Mouse (Mus musculus) layer of hippocampus, adult 11-12 months (tissue): ENCODE results near the gene Phf21b.
"Not testable (repeated sequence)": the region's sequence is repeated elsewhere in the genome, so short reads cannot be mapped to it uniquely, and the experiment has no call there.

Source experiments
- DNase-seq: peaks from one replicate; pipeline ENCODE4 v3.0.0; 2022; ENCODE audit warnings: low spot score

The Phf21b gene

DNA sequence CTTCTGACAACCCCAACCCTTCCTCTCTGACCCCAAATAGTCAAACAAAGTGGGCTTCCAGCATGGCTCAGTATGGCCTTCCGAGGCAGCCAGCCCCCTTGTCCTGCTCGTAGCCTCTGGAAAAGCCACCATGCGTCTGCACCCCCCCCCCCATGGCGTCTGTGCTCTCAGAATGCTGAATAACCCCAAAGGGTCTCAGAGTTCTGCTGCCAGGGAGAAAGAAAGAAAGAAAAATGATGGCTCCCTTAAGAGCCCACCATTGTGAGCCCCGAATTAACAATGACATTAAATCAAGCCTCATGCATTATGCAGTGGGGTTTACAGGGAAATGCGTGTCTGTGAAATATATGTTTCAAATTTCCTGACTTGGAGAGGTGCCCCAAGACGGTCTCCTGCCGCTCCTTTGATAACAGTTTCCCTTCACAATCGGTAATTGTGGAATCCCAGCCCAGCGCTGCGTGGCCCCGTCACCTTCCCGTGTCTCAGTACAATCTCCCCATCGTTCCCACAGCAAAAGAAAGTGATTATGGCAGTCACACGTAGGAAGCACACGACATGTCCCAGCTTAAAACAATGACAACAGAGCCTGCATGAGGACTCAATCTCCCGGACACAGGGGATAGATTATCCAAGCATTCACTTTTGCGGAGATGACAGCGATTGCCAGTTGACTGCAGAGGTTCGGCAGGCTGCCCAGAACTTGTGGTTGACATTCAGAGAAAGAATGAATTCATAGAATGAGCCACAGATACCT, 80.3 kb downstream of the Phf21b start:
- no peak for DNase-seq

- DNase-seq = no peak
Measured at GRCm38 (mm10) chr15:84772191-84773111, 83.4 kb downstream of the Phf21b start.

GRCm38 (mm10) chr15:84769641-84770341, 86.1 kb downstream of the Phf21b start:
- no peak for DNase-seq

DNA sequence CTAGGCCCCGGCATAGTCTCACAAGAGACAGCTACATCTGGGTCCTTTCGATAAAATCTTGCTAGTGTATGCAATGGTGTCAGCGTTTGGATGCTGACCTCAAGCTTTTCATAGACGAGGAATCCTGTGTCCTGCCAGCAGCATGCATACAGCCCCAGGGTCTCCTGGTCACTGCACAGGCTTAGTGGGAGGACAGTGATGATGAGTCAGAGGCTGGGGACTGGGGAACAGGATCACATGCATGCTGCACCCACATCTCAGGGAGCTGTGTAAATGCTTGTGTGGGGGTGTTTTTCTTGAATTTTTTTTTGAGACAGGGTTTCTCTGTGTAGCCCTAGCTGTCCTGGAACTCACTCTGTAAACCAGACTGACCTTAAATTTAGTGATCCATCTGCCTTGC, 87.3 kb downstream of the Phf21b start:
- DNase-seq = not testable (repeated sequence)

DNA sequence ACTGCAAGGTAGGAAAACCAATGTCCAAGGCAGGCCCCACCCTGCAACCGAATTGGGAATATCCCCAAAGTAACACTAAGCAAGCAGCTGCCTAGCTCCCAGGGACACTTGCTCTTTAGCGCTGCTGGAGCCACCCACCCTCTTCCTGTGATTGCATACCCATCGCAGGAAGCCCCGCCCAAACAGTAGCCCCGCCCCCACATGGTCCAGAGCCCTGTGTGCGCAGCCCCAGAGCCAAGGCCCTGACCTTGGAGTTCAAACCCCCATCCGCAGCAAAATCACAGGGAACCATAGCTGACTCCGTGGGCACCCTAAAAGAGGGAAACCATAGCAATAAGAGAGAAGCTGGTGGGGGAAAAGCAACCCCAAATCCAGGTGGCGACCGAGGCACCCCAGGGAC, 89.2 kb downstream of the Phf21b start:
- DNase-seq = no peak

DNA sequence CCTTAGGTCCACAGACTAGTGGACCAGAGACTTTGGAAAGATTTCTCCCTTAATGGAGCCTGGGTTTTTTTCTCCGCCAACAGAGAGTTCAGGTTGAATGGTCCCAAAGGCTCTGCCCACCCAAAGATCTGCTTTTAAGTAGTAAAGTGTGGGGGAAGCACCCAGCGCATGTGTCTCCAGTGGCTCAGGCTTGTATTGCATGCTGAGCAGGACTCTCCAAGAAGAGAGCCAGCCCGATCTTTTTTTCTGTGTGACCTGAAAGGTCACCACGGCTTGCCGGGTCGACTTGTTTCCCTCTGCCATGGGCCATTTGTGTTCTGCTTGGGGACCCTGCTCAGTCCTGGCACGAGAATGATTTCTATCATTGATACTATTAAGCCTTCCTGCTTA, 92.4 kb downstream of the Phf21b start:
- no peak for DNase-seq

GRCm38 (mm10) chr15:84762712-84763422, 93.0 kb downstream of the Phf21b start:
- no peak for DNase-seq

GRCm38 (mm10) chr15:84758493-84758892, 97.4 kb downstream of the Phf21b start:
- DNase-seq = peak; percentile 44

DNA sequence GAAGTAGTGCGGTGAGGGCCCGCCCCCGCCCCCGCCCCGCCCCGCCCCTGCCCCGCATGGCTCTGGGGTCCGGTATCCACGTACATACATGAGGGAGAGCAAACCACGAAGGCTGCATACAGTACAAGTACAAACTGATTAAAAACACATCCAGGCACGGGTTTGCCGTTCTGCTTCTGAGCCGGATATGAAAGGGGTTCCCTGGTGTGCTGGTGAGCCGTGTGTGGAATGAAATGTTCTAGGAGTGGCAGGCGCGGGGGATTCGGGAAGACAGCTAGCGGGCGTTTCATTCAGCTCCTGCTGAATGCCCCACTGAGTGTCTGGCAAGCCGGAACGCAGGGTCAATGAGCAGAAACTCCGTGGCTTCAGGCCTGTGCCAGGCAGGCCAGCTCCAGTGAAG, 99.4 kb downstream of the Phf21b start:
- DNase-seq = peak; percentile 23

- DNase-seq = peak; percentile 79
Measured at GRCm38 (mm10) chr15:84754987-84755386, 100.9 kb downstream of the Phf21b start.

- no peak for DNase-seq
Measured at GRCm38 (mm10) chr15:84745831-84746230, 110.0 kb downstream of the Phf21b start.

GRCm38 (mm10) chr15:84744308-84744707, 111.5 kb downstream of the Phf21b start:
- DNase-seq = no peak

- no peak for DNase-seq
Measured at GRCm38 (mm10) chr15:84743347-84743746, 112.5 kb downstream of the Phf21b start.

DNA sequence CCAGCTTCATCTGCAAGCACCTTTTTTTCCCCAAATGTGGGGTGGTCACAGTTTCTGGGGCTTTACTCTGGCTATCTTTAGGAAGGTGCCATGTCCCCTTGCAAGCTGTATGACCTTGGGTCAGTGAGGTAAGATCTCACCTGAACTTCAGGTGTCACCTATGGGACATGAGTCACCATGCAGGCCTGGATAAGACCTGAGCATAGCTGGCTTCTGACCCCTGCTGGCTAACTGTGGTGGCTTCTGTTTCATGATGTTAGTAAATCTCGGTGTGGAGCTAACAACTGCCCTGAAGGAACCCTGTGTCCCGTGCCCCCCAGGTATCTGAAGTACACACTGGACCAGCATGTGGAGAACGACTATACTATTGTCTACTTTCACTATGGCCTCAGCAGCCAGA, 114.3 kb downstream of the Phf21b start:
- DNase-seq = no peak

GRCm38 (mm10) chr15:84738246-84738645, 117.6 kb downstream of the Phf21b start:
- no peak for DNase-seq

DNA sequence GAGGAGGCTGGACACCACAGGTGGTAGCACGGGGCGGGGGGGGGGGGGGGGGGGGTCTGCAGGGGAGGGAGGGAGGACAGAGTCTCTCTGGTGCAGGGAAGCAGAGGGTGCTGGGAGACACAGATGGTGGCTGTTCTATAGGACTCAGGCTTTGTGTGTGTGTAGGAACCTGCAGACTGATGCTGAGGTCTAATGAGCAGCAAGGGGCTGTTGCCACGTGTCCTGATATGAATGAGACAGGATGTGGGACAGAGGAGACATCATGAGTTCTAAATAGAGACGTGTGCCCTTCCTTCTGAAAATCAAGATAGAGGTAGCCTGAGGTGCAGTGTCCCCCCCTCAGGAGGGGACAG, 118.9 kb downstream of the Phf21b start:
- DNase-seq = no peak

DNA sequence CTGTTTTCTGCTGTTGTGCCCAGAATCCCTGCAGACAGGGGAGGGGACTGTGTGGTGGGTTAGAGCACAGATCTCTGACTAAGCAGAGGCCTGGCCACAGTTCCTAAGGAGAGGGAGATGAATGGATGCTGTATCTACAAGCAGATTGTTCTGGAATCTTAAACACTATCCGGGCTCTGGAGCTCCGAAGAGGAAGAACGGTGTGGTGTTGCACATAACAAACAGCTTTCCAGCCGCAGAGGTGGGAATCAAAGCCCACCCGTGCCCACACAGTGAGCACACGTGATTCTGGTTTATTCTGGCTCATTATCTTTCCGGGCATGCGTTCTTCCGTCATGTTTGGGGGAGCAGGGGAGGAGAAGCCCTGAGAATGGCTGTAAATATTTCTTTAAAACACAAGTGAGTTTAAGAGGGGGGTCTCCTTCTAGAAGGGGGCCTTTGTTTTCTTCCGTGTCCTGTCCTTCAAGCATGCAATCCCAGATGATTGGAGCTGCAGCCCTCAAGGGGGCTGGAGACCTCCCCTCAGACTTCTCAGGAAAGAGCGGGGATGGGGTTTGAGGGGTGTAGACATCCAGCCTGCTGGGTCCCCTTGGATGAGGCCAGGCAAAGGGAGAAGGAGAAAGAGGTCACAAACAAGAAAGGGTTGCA, 119.4 kb downstream of the Phf21b start:
- no peak for DNase-seq
